Mouse (Mus musculus) erythroblast, embryonic 14.5 days (primary cell): Measurements from ENCODE around the gene Cfap46.

ENCODE experiments used
- GATA1 ChIP-seq: IDR thresholded peaks from 2 replicates; pipeline ENCODE4 v1.6.1; 2012; ENCODE audit warnings: low read length, inconsistent platforms, mixed read lengths
- TAL1 ChIP-seq: IDR thresholded peaks from 3 replicates; pipeline ENCODE4 v1.6.1; 2012; ENCODE audit warnings: low read length, inconsistent platforms, mixed read lengths

DNA sequence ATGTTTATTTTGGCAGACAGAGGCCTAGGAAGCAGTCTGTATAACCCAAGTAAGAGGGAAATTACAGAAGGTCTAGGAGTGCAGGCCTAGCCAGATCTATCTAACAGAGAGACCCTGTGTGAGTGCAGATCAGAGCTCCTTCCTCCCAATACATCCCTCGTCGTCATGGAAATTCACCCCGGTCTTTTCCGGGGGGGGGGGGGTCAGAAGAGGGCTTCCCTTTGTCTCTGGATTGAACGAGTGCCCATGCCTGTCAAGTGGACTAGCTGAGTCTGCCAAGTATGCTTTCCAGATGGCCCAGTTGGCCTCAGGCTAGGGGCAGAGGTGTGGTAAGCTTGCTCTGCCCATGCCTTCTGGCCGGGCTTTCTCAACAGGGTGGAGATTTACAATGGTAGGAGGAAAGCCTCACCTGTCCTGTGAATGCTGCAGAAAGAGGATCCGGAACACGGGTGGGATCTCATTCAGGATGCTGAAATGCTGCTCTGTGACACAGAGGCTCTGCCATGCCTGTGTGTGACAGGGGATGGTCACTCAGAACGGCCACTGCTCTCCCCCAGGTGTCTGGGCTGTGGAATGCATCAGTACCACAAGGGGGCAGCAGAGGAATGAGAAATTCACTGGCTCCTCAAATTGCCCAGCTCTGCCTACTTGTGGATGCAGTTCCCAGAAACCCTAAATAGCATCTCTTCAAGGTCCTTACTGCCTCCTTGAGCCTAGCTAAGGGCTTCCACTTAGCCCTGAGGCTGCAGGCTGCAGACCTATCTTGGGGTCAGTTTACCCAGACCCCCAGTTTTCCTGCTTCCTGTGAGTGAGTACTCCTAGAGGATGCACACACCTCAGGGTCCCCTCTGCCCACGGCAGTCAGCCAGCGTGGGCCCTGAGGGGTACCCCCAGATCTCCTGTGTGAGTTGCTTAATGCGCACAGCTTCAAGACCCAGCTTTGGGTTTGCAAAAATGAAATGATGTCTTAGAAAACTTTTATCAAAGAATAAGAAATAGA is 67.5 kb downstream of the Cfap46 start:
- TF ChIP-seq TAL1 (no peak), GATA1 (no peak)
